Mouse (Mus musculus): Measurements from ENCODE around the gene Rab5c.

The Rab5c gene

GRCm38 (mm10) chr11:100692164-100692616, 45.8 kb downstream of the Rab5c start, which contains the start of gene Zfp385c:
Gene Zfp385c (minus strand): TSS chr11:100692455.
- no peak for DNase-seq

- no peak for DNase-seq
These were observed 47.6 kb downstream of the Rab5c start for GRCm38 (mm10) chr11:100690389-100690788.

- no peak for DNase-seq
These were observed 49.6 kb downstream of the Rab5c start for GRCm38 (mm10) chr11:100688443-100688842.

- no peak for DNase-seq
These were observed 50.8 kb downstream of the Rab5c start for GRCm38 (mm10) chr11:100687265-100687664.

GRCm38 (mm10) chr11:100685371-100685770, 52.6 kb downstream of the Rab5c start:
- DNase-seq = no peak

GRCm38 (mm10) chr11:100684084-100684483, 53.9 kb downstream of the Rab5c start:
- no peak for DNase-seq

- DNase-seq = no peak
These were observed 55.5 kb downstream of the Rab5c start for GRCm38 (mm10) chr11:100682526-100682925.

GRCm38 (mm10) chr11:100681826-100682225, 56.2 kb downstream of the Rab5c start:
- DNase-seq = no peak

GRCm38 (mm10) chr11:100677810-100678209, 60.2 kb downstream of the Rab5c start:
- DNase-seq = no peak

- no peak for DNase-seq
These were observed 64.8 kb downstream of the Rab5c start for GRCm38 (mm10) chr11:100673169-100673568.

GRCm38 (mm10) chr11:100671956-100672355, 66.1 kb downstream of the Rab5c start:
- no peak for DNase-seq

- no peak for DNase-seq
These were observed 67.0 kb downstream of the Rab5c start for GRCm38 (mm10) chr11:100671049-100671448.
